Mouse (Mus musculus): Measurements from ENCODE around the gene Gtf3c3. TPM values are rescaled to one million over a fixed set of nuclear protein-coding genes. Genes with fewer than 3 reads are reported as not detected.

Gtf3c3 gene
- 13.4 and 17.5 TPM in 2 replicates for polyA plus RNA-seq (2012; ENCODE audit: insufficient read depth, insufficient read length, missing spikeins)

GRCm38 (mm10) chr1:54438340-54439079 lies at the start of gene Gtf3c3:
Gene Gtf3c3, minus strand, starts transcription at chr1:54438971.
- Histone ChIP-seq H3K27ac (ENCODE audit: insufficient read depth, low read depth, low read length) (no peak within 1 kb of the TSS), H3K4me3 (ENCODE audit: insufficient read depth, low read length) (peak within 1 kb of the TSS; percentile 97), H3K4me1 (ENCODE audit: control insufficient read depth, insufficient read depth, low read length) (no peaks in the 10 kb centered on the region)
- TF ChIP-seq CTCF (IDR thresholded peaks at IDR 0.05; ENCODE audit: low read depth, low read length) (no peak), POLR2A (IDR thresholded peaks at IDR 0.05; ENCODE audit: borderline replicate concordance, low read depth, low read length) (no peak)

- Histone ChIP-seq H3K4me1 (ENCODE audit: control insufficient read depth, insufficient read depth, low read length) (no peaks in the 10 kb centered on the region), H3K27ac (ENCODE audit: insufficient read depth, low read depth, low read length) (no peak overlapping the region), H3K4me3 (ENCODE audit: insufficient read depth, low read length) (no peak overlapping the region)
- TF ChIP-seq CTCF (IDR thresholded peaks at IDR 0.05; ENCODE audit: low read depth, low read length) (no peak), POLR2A (IDR thresholded peaks at IDR 0.05; ENCODE audit: borderline replicate concordance, low read depth, low read length) (no peak)
Measured at GRCm38 (mm10) chr1:54484744-54485420, 46.1 kb upstream of the Gtf3c3 start.

GRCm38 (mm10) chr1:54480491-54480890 lies 41.7 kb upstream of the Gtf3c3 start:
- no peaks in the 10 kb centered on the region for H3K4me1 ChIP-seq (ENCODE audit: control insufficient read depth, insufficient read depth, low read length)
- no peak overlapping the region for H3K27ac ChIP-seq (ENCODE audit: insufficient read depth, low read depth, low read length)

GRCm38 (mm10) chr1:54468662-54469061 lies 29.9 kb upstream of the Gtf3c3 start:
- H3K4me1 ChIP-seq (ENCODE audit: control insufficient read depth, insufficient read depth, low read length): no peaks in the 10 kb centered on the region
- TF ChIP-seq CTCF (IDR thresholded peaks at IDR 0.05; ENCODE audit: low read depth, low read length): no peak
- TF ChIP-seq POLR2A (IDR thresholded peaks at IDR 0.05; ENCODE audit: borderline replicate concordance, low read depth, low read length): no peak
- H3K4me3 ChIP-seq (ENCODE audit: insufficient read depth, low read length): no peak overlapping the region
- no peak overlapping the region for H3K27ac ChIP-seq (ENCODE audit: insufficient read depth, low read depth, low read length)

More at GRCm38 (mm10) chr1:54480491-54480890, 41.7 kb upstream of the Gtf3c3 start:
- no peak overlapping the region for H3K4me3 ChIP-seq (ENCODE audit: insufficient read depth, low read length)
- TF ChIP-seq POLR2A (IDR thresholded peaks at IDR 0.05; ENCODE audit: borderline replicate concordance, low read depth, low read length): no peak
- TF ChIP-seq CTCF (IDR thresholded peaks at IDR 0.05; ENCODE audit: low read depth, low read length): no peak

GRCm38 (mm10) chr1:54467366-54467765 lies 28.6 kb upstream of the Gtf3c3 start:
- no peak overlapping the region for H3K4me3 ChIP-seq (ENCODE audit: insufficient read depth, low read length)
- no peaks in the 10 kb centered on the region for H3K4me1 ChIP-seq (ENCODE audit: control insufficient read depth, insufficient read depth, low read length)
- no peak overlapping the region for H3K27ac ChIP-seq (ENCODE audit: insufficient read depth, low read depth, low read length)
- TF ChIP-seq CTCF (IDR thresholded peaks at IDR 0.05; ENCODE audit: low read depth, low read length) (no peak), POLR2A (IDR thresholded peaks at IDR 0.05; ENCODE audit: borderline replicate concordance, low read depth, low read length) (no peak)

DNA sequence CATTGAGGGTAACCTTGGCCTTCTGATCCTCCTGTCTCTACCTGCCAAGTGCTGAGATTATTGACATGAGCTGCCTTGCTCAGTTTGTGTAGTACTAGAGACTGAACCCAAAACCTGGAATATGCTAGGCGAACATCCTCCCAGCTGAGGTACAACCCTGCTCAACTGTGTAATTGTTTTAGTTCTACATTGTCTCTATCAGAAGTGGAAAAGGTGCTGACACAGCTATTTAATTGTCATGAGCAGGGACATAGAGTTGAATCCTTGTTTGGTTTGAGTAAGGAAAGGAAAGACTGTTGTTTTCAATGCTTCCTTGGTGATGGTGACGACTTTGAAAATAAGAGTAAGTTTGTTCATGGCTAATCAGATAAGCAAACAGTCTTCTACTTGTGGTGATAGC lies 13.3 kb upstream of the Gtf3c3 start:
- Histone ChIP-seq H3K27ac (ENCODE audit: insufficient read depth, low read depth, low read length) (no peak overlapping the region), H3K4me1 (ENCODE audit: control insufficient read depth, insufficient read depth, low read length) (peaks cover 4% of the 10 kb centered on the region; the same call in 1 of the 2 replicates), H3K4me3 (ENCODE audit: insufficient read depth, low read length) (no peak overlapping the region)
- no peak for TF ChIP-seq CTCF (IDR thresholded peaks at IDR 0.05; ENCODE audit: low read depth, low read length)

GRCm38 (mm10) chr1:54448833-54449232 lies 10.1 kb upstream of the Gtf3c3 start:
- Histone ChIP-seq H3K4me1 (ENCODE audit: control insufficient read depth, insufficient read depth, low read length) (peaks cover 4% of the 10 kb centered on the region; the same call in 1 of the 2 replicates), H3K4me3 (ENCODE audit: insufficient read depth, low read length) (no peak overlapping the region), H3K27ac (ENCODE audit: insufficient read depth, low read depth, low read length) (peak overlapping the region; percentile 20; the same call in 1 of the 2 replicates)
- TF ChIP-seq POLR2A (IDR thresholded peaks at IDR 0.05; ENCODE audit: borderline replicate concordance, low read depth, low read length) (no peak), CTCF (IDR thresholded peaks at IDR 0.05; ENCODE audit: low read depth, low read length) (no peak)

- Histone ChIP-seq H3K4me3 (ENCODE audit: insufficient read depth, low read length) (no peak overlapping the region), H3K27ac (ENCODE audit: insufficient read depth, low read depth, low read length) (no peak overlapping the region), H3K4me1 (ENCODE audit: control insufficient read depth, insufficient read depth, low read length) (no peaks in the 10 kb centered on the region)
- no peak for TF ChIP-seq CTCF (IDR thresholded peaks at IDR 0.05; ENCODE audit: low read depth, low read length)
Measured at GRCm38 (mm10) chr1:54443641-54444040, 4.9 kb upstream of the Gtf3c3 start.

DNA sequence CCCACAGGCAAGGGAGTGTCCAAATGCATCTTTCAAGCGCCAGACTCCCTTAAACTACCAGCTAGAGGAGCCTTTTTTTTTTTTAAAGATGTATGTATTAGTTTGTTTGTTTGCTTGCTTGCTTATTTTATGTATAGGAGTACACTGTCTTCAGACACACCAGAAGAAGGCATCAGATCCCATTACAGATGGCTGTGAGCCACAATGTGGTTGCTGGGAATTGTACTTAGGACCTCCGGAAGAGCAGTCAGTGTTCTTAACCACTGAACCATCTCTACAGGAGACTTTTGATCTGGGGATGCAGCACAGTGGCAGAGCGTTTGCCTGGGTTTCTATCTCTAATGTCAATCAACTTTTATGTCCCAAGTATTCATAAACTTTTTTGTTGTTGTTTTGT lies 307 bp upstream of the Gtf3c3 start:
- TF ChIP-seq CTCF (IDR thresholded peaks at IDR 0.05; ENCODE audit: low read depth, low read length): no peak
- TF ChIP-seq POLR2A (IDR thresholded peaks at IDR 0.05; ENCODE audit: borderline replicate concordance, low read depth, low read length): no peak
- no peak overlapping the region for H3K27ac ChIP-seq (ENCODE audit: insufficient read depth, low read depth, low read length)
- H3K4me1 ChIP-seq (ENCODE audit: control insufficient read depth, insufficient read depth, low read length): no peaks in the 10 kb centered on the region
- H3K4me3 ChIP-seq (ENCODE audit: insufficient read depth, low read length): peak overlapping the region; percentile 97; the same call in 1 of the 2 replicates

GRCm38 (mm10) chr1:54422195-54422750 lies 16.5 kb downstream of the Gtf3c3 start:
- H3K4me3 ChIP-seq (ENCODE audit: insufficient read depth, low read length): no peak overlapping the region
- TF ChIP-seq POLR2A (IDR thresholded peaks at IDR 0.05; ENCODE audit: borderline replicate concordance, low read depth, low read length) (no peak), CTCF (IDR thresholded peaks at IDR 0.05; ENCODE audit: low read depth, low read length) (no peak)
- H3K4me1 ChIP-seq (ENCODE audit: control insufficient read depth, insufficient read depth, low read length): no peaks in the 10 kb centered on the region
- no peak overlapping the region for H3K27ac ChIP-seq (ENCODE audit: insufficient read depth, low read depth, low read length)

Measured in bone marrow macrophage, adult 2 months (primary cell).